Mouse (Mus musculus) bone marrow macrophage, adult 2 months (primary cell): ENCODE measurements around the gene Rabif.

ENCODE experiments used
- CTCF ChIP-seq: IDR thresholded peaks from 2 replicates; pipeline ENCODE4 v1.5.1; 2012; ENCODE audit warnings: low read depth, mild to moderate bottlenecking, low read length, moderate library complexity
- POLR2A ChIP-seq: IDR thresholded peaks from 2 replicates; pipeline ENCODE4 v1.6.1; 2012; ENCODE audit warnings: mild to moderate bottlenecking, low read depth, low read length, borderline replicate concordance

DNA sequence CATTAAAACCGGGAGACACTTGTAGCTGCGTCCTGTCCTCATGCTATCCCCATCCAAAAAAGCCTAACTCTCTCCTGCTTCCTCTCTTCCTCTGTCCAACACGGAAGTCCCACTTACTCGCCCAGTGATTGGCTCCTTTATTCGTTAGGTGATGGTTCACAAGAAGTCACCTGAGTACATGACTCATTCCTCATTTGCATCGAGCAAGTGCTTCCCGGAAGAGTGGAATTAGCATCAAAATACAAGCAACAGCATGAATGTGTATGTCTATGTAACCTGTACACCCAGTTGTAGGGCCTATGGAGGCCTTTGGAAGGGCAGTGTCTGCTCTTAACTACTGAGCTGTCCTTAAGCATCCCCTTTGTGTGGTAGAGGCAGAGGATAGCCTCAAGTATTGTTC is 2.2 kb upstream of the Rabif start:
- TF ChIP-seq POLR2A (no peak), CTCF (no peak)
